Mouse (Mus musculus) liver, embryonic 11.5 days (tissue): Measurements from ENCODE around the gene Col23a1. TPM values are rescaled to one million over a fixed set of nuclear protein-coding genes. Genes with fewer than 3 reads are reported as not detected.
A peak's percentile ranks its signal among the peaks of the same experiment; 100 is the strongest.

Source experiments
- ATAC-seq: fragments of 200-750 bp; cut with Nextera tagmentation; replicated peaks from 2 replicates; pipeline ENCODE4 v1.8.0; 2017; ENCODE audit warnings: moderate number of reproducible peaks, mild to moderate bottlenecking, moderate TSS enrichment, moderate library complexity; ENCODE audit not compliant: low FRiP score
- DNase-seq: peaks from one replicate; pipeline ENCODE4 v3.0.0-alpha.2; 2017; ENCODE audit warnings: low spot score
- H3K27ac ChIP-seq: fragments of 300-500 bp; sonication (generic); 2 replicates; pipeline ENCODE4 v1.5.1; 2014; ENCODE audit warnings: mild to moderate bottlenecking, low read depth, low read length, control low read depth
- H3K27me3 ChIP-seq: fragments of 300-500 bp; sonication (generic); replicated peaks from 2 replicates; pipeline ENCODE4 v1.6.1; 2014; ENCODE audit warnings: low read length, mixed read lengths; ENCODE audit not compliant: control insufficient read depth, insufficient read depth
- H3K36me3 ChIP-seq: fragments of 300-500 bp; sonication (generic); 2 replicates; pipeline ENCODE4 v1.6.1; 2014; ENCODE audit warnings: mild to moderate bottlenecking, low read length, moderate library complexity, mixed read lengths; ENCODE audit not compliant: control insufficient read depth, insufficient read depth
- H3K4me1 ChIP-seq: fragments of 300-500 bp; sonication (generic); replicated peaks from 2 replicates; pipeline ENCODE4 v1.6.1; 2014; ENCODE audit warnings: low read length, mixed read lengths; ENCODE audit not compliant: control insufficient read depth, insufficient read depth
- H3K4me2 ChIP-seq: fragments of 300-500 bp; sonication (generic); 2 replicates; pipeline ENCODE4 v1.6.1; 2014; ENCODE audit warnings: mild to moderate bottlenecking, control low read depth, moderate library complexity
- H3K4me3 ChIP-seq: fragments of 300-500 bp; sonication (generic); 2 replicates; pipeline ENCODE4 v1.5.1; 2014; ENCODE audit warnings: low read depth, low read length, control low read depth
- H3K9ac ChIP-seq: fragments of 300-500 bp; sonication (generic); 2 replicates; pipeline ENCODE4 v1.6.1; 2014; ENCODE audit warnings: low read depth, low read length, control low read depth
- H3K9me3 ChIP-seq: fragments of 300-500 bp; sonication (generic); 2 replicates; pipeline ENCODE4 v1.6.1; 2016; ENCODE audit warnings: low read length, inconsistent platforms, mixed read lengths; ENCODE audit not compliant: control insufficient read depth
- WGBS: fragments of 180-500 bp; shearing (Covaris S2); extraction: QIAGEN DNeasy Blood & Tissue Kit; methylation state at CpG from one replicate; pipeline ENCODE4 v1.1.7; 2014; 5-methylcytosine and 5-hydroxymethylcytosine counted together
- polyA plus RNA-seq: library from polyadenylated mRNA; unstranded; fragments of >200 nt; fragmentation: Nextera tagmentation; extraction: Ambion mirVana; gene quantifications from 2 replicates; pipeline ENCODE4 v1.2.1, GENCODE M21; 2014

Gene Col23a1
- polyA plus RNA-seq, 1 experiment from 2014 or later, result 2.0 TPM

- H3K4me3 ChIP-seq, result no peak overlapping the region
- no peak overlapping the region for H3K9ac ChIP-seq
- no peaks in the 10 kb centered on the region for H3K4me1 ChIP-seq
- DNase-seq, result no peak
- H3K27me3 ChIP-seq, result no peaks in the 10 kb centered on the region
- peaks cover 74% of the 10 kb centered on the region for H3K36me3 ChIP-seq
- WGBS, result 58% methylated on average over 3 of the region's 3 CpGs
- H3K9me3 ChIP-seq, result no peaks in the 10 kb centered on the region
- no peak overlapping the region for H3K4me2 ChIP-seq
- no peak overlapping the region for H3K27ac ChIP-seq
- ATAC-seq, result no peak
Measured at GRCm38 (mm10) chr11:51594715-51595350, 305.1 kb downstream of the Col23a1 start.

GRCm38 (mm10) chr11:51595459-51596083 is 305.9 kb downstream of the Col23a1 start:
- peaks cover 78% of the 10 kb centered on the region for H3K36me3 ChIP-seq
- no peak overlapping the region for H3K4me3 ChIP-seq
- H3K9ac ChIP-seq, result no peak overlapping the region
- DNase-seq (no peak), ATAC-seq (no peak)
- no peak overlapping the region for H3K4me2 ChIP-seq
- no peaks in the 10 kb centered on the region for H3K9me3 ChIP-seq
- no peaks in the 10 kb centered on the region for H3K4me1 ChIP-seq
- no peak overlapping the region for H3K27ac ChIP-seq
- H3K27me3 ChIP-seq, result no peaks in the 10 kb centered on the region
- WGBS, result 77% methylated on average over 1 of the region's 1 CpGs

- ATAC-seq, result no peak
- Histone ChIP-seq H3K27ac (no peak overlapping the region; the same call in 1 of the 2 replicates), H3K36me3 (peaks cover 81% of the 10 kb centered on the region), H3K4me1 (peaks cover 6% of the 10 kb centered on the region; the same call in 1 of the 2 replicates), H3K9me3 (no peaks in the 10 kb centered on the region), H3K9ac (no peak overlapping the region), H3K4me3 (no peak overlapping the region), H3K4me2 (no peak overlapping the region), H3K27me3 (no peaks in the 10 kb centered on the region)
- DNase-seq, result no peak
- WGBS, result 72% methylated on average over 2 of the region's 2 CpGs
Measured at GRCm38 (mm10) chr11:51597553-51597952, 307.8 kb downstream of the Col23a1 start.

GRCm38 (mm10) chr11:51602253-51602652 is 312.5 kb downstream of the Col23a1 start:
- peaks cover 81% of the 10 kb centered on the region for H3K36me3 ChIP-seq
- WGBS, result 88% methylated on average over 3 of the region's 3 CpGs
- H3K27ac ChIP-seq, result no peak overlapping the region
- DNase-seq (no peak), ATAC-seq (no peak)
- H3K4me3 ChIP-seq, result no peak overlapping the region
- peaks cover 28% of the 10 kb centered on the region for H3K4me1 ChIP-seq
- no peak overlapping the region for H3K9ac ChIP-seq
- no peaks in the 10 kb centered on the region for H3K27me3 ChIP-seq
- no peak overlapping the region for H3K4me2 ChIP-seq
- H3K9me3 ChIP-seq, result no peaks in the 10 kb centered on the region

- peak; percentile 62 for ATAC-seq
Measured at GRCm38 (mm10) chr11:51605602-51606446, 316.1 kb downstream of the Col23a1 start.

GRCm38 (mm10) chr11:51606447-51607095 is 316.9 kb downstream of the Col23a1 start, which contains the start of gene Hnrnpab:
TSS of gene Hnrnpab (minus strand) at chr11:51606847.
- Histone ChIP-seq H3K36me3 (peaks cover 38% of the 10 kb centered on the region), H3K4me2 (peak within 1 kb of the TSS; percentile 94), H3K4me1 (peaks cover 43% of the 10 kb centered on the region), H3K9ac (peak within 1 kb of the TSS; percentile 97), H3K9me3 (no peaks in the 10 kb centered on the region), H3K4me3 (peak within 1 kb of the TSS; percentile 92), H3K27me3 (no peaks in the 10 kb centered on the region), H3K27ac (peak within 1 kb of the TSS; percentile 98)
- DNase-seq, result peak; percentile 97
- peak; percentile 87 for ATAC-seq
- WGBS, result under 1% methylated on average over 91 of the region's 91 CpGs

More at GRCm38 (mm10) chr11:51605602-51606446, 316.1 kb downstream of the Col23a1 start:
- under 1% methylated on average over 81 of the region's 81 CpGs for WGBS
- peak overlapping the region; percentile 97 for H3K9ac ChIP-seq
- H3K36me3 ChIP-seq, result peaks cover 46% of the 10 kb centered on the region
- H3K27me3 ChIP-seq, result no peaks in the 10 kb centered on the region
- no peaks in the 10 kb centered on the region for H3K9me3 ChIP-seq
- peak overlapping the region; percentile 92 for H3K4me3 ChIP-seq
- peak overlapping the region; percentile 98 for H3K27ac ChIP-seq
- H3K4me2 ChIP-seq, result peak overlapping the region; percentile 94
- peak; percentile 78 for DNase-seq
- peaks cover 46% of the 10 kb centered on the region for H3K4me1 ChIP-seq

- Histone ChIP-seq H3K9me3 (no peaks in the 10 kb centered on the region), H3K36me3 (peaks cover 32% of the 10 kb centered on the region), H3K4me2 (peak overlapping the region; percentile 82), H3K4me3 (peak overlapping the region; percentile 92), H3K9ac (peak overlapping the region; percentile 97), H3K4me1 (peaks cover 42% of the 10 kb centered on the region), H3K27me3 (no peaks in the 10 kb centered on the region), H3K27ac (peak overlapping the region; percentile 98)
- ATAC-seq (peak; percentile 50), DNase-seq (no peak)
- 10% methylated on average over 15 of the region's 15 CpGs for WGBS
Measured at GRCm38 (mm10) chr11:51607096-51607738, 317.5 kb downstream of the Col23a1 start.
